Comparison of ENCODE assay signal across 12 mouse cellular contexts in genomic region chr5:134746201-134746600, GRCm38 (mm10). TPM values are rescaled to one million over a fixed set of nuclear protein-coding genes. Genes with fewer than 3 reads are reported as not detected.
DNase-seq lines count a peak whose midpoint lies in the region; ATAC-seq and TF ChIP-seq lines count a peak whose summit lies in the region.
"Had no signal": no experiment of that assay in that cellular context is flagged by ENCODE, and none has a peak within 500 bp of the region (broad histone marks: within the 10 kb centered on the region; RNA-seq: fewer than 3 reads in every experiment).

No protein-coding gene starts in this region.

- no peak for TF ChIP-seq POLR2A in heart, adult 2 months (IDR thresholded peaks at IDR 0.05; ENCODE audit: insufficient read depth, low read depth, low read length)

- peak overlapping the region; percentile 51 for H3K27ac ChIP-seq in heart, adult 2 months
- no peak overlapping the region for H3K27ac ChIP-seq in kidney, embryonic 16.5 days (ENCODE audit: low read length)
- H3K27ac ChIP-seq in embryonic facial prominence, embryonic 12.5 days: no peak overlapping the region
- no peak overlapping the region for H3K27ac ChIP-seq in limb, embryonic 12.5 days
- no peak overlapping the region for H3K27ac ChIP-seq in layer of hippocampus, adult 2 months
- H3K27ac ChIP-seq: liver, embryonic 15.5 days had no signal

- H3K36me3 ChIP-seq in heart, adult 2 months (ENCODE audit: control insufficient read depth, insufficient read depth, low read length): no peaks in the 10 kb centered on the region
- no peaks in the 10 kb centered on the region for H3K36me3 ChIP-seq in kidney, embryonic 16.5 days (ENCODE audit: insufficient read depth, low read length)
- no peaks in the 10 kb centered on the region for H3K36me3 ChIP-seq in embryonic facial prominence, embryonic 12.5 days
- no peaks in the 10 kb centered on the region for H3K36me3 ChIP-seq in limb, embryonic 12.5 days
- H3K36me3 ChIP-seq: liver, embryonic 15.5 days had no signal

- H3K27me3 ChIP-seq in heart, adult 2 months (ENCODE audit: control insufficient read depth, insufficient read depth, low read length): no peaks in the 10 kb centered on the region
- peaks cover 4% of the 10 kb centered on the region; the same call in 1 of the 2 replicates for H3K27me3 ChIP-seq in kidney, embryonic 16.5 days (ENCODE audit: insufficient read depth, low read length)
- 0 out of 2 replicates have a peak, but pooled peaks cover 7% of the 10 kb centered on the region for H3K27me3 ChIP-seq in embryonic facial prominence, embryonic 12.5 days
- peaks cover 26% of the 10 kb centered on the region; the same call in 1 of the 2 replicates for H3K27me3 ChIP-seq in limb, embryonic 12.5 days

- no peak for TF ChIP-seq EP300 in heart, adult 2 months (IDR thresholded peaks at IDR 0.05; ENCODE audit: insufficient read depth, low read depth, low read length)

- TF ChIP-seq CTCF in heart, adult 2 months (IDR thresholded peaks at IDR 0.05): no peak
- TF ChIP-seq CTCF in layer of hippocampus, adult 2 months (conservative IDR thresholded peaks at IDR 0.05): no peak

- peak overlapping the region; percentile 42 for H3K4me3 ChIP-seq in heart, adult 2 months
- H3K4me3 ChIP-seq in kidney, embryonic 16.5 days (ENCODE audit: low read length): peak overlapping the region; percentile 53
- H3K4me3 ChIP-seq in embryonic facial prominence, embryonic 12.5 days: peak overlapping the region; percentile 40; the same call in 1 of the 2 replicates
- peak overlapping the region; percentile 44; the same call in 1 of the 2 replicates for H3K4me3 ChIP-seq in limb, embryonic 12.5 days (replicated peaks)
- no peak overlapping the region for H3K4me3 ChIP-seq in layer of hippocampus, adult 2 months

- no peaks in the 10 kb centered on the region for H3K9me3 ChIP-seq in kidney, embryonic 16.5 days (ENCODE audit: low read length)
- no peaks in the 10 kb centered on the region for H3K9me3 ChIP-seq in embryonic facial prominence, embryonic 12.5 days
- H3K9me3 ChIP-seq in limb, embryonic 12.5 days: no peaks in the 10 kb centered on the region
- H3K9me3 ChIP-seq: liver, embryonic 15.5 days had no signal

- no peaks in the 10 kb centered on the region for H3K79me2 ChIP-seq in heart, adult 2 months (replicated peaks; ENCODE audit: control insufficient read depth, insufficient read depth, low read length)

- no peak for ATAC-seq in kidney, embryonic 16.5 days (ENCODE audit: low FRiP score, low TSS enrichment)
- ATAC-seq in embryonic facial prominence, embryonic 12.5 days (ENCODE audit: insufficient number of reproducible peaks, insufficient read depth, low FRiP score, low TSS enrichment): no peak
- ATAC-seq in limb, embryonic 12.5 days (ENCODE audit: insufficient number of reproducible peaks, insufficient read depth, low FRiP score, low TSS enrichment, low read depth): no peak

- intact Hi-C loops in heart, adult 2 months (cut with DNase I): no loop called here
- intact Hi-C loops in heart, postnatal 36 days (cut with DNase I): loop anchor here (5.0 kb wide), 1 partner anchor 221 kb away; no protein-coding TSS in a partner anchor

- peak overlapping the region; percentile 81 for H3K9ac ChIP-seq in heart, adult 2 months (ENCODE audit: low read depth, low read length)
- H3K9ac ChIP-seq in kidney, embryonic 16.5 days (replicated peaks; ENCODE audit: low read length): no peak overlapping the region
- H3K9ac ChIP-seq in embryonic facial prominence, embryonic 12.5 days: no peak overlapping the region
- H3K9ac ChIP-seq in limb, embryonic 12.5 days (replicated peaks): no peak overlapping the region
- H3K9ac ChIP-seq: liver, embryonic 15.5 days had no signal

- WGBS in heart, adult 2 months: 71% methylated on average over 10 of the region's 10 CpGs
- 68% methylated on average over 10 of the region's 10 CpGs for WGBS in kidney, embryonic 16.5 days
- 76% methylated on average over 10 of the region's 10 CpGs for WGBS in embryonic facial prominence, embryonic 12.5 days
- WGBS in limb, embryonic 12.5 days: 64% methylated on average over 10 of the region's 10 CpGs

- no peak for DNase-seq in heart, adult 2 months
- no peak for DNase-seq in heart, postnatal 36 days
- no peak for DNase-seq in kidney, adult 11 months
- no peak for DNase-seq in natural killer cell, adult 2 months (ENCODE audit: low spot score in 2 of 2)
- no peak for DNase-seq in layer of hippocampus, adult 2 months (ENCODE audit: low spot score in 2 of 2)
- DNase-seq: adrenal gland, adult 2 months; layer of hippocampus, postnatal 36 days had no signal

- peaks cover 9% of the 10 kb centered on the region for H3K4me1 ChIP-seq in heart, adult 2 months (ENCODE audit: control insufficient read depth, insufficient read depth, low read length)
- peaks cover 26% of the 10 kb centered on the region; the same call in 1 of the 2 replicates for H3K4me1 ChIP-seq in kidney, embryonic 16.5 days (ENCODE audit: insufficient read depth, low read length)
- H3K4me1 ChIP-seq in embryonic facial prominence, embryonic 12.5 days: peaks cover 38% of the 10 kb centered on the region
- peaks cover 39% of the 10 kb centered on the region for H3K4me1 ChIP-seq in limb, embryonic 12.5 days (replicated peaks)

- H3K4me2 ChIP-seq in kidney, embryonic 16.5 days (replicated peaks; ENCODE audit: low read depth, low read length): peak overlapping the region; percentile 88
- H3K4me2 ChIP-seq in embryonic facial prominence, embryonic 12.5 days (replicated peaks): peak overlapping the region; percentile 78
- H3K4me2 ChIP-seq in limb, embryonic 12.5 days: peak overlapping the region; percentile 77

RNA-seq across cellular contexts. Expression of gene Eln, which starts 0.9 kb away (rescaled TPM):
- 10 to 100 TPM; 33.5 to 49.9 TPM for total RNA-seq in heart, adult 2 months (2021)
- 124 and 131 TPM in 2 replicates for polyA plus RNA-seq in heart, adult 2 months (2012; rRNA removed)
- 100 to 1,000 TPM in 1 of 2 experiments, 10 to 100 TPM in 1; 67.1 to 103 TPM for total RNA-seq in heart, postnatal 36 days (2021)
- polyA plus RNA-seq in kidney, embryonic 16.5 days (2015; fragmentation: Nextera tagmentation; extraction: Ambion mirVana): 35.9 and 46.1 TPM in 2 replicates
- polyA plus RNA-seq in embryonic facial prominence, embryonic 12.5 days (2016; fragmentation: Nextera tagmentation; extraction: Ambion mirVana): 32.7 and 35.4 TPM in 2 replicates
- 12.4 and 12.9 TPM in 2 replicates for polyA plus RNA-seq in limb, embryonic 12.5 days (2016; fragmentation: Nextera tagmentation; extraction: Ambion mirVana)
- 10 to 100 TPM in 1 of 2 experiments, 1 to 10 TPM in 1; 9.0 to 12.0 TPM for total RNA-seq in layer of hippocampus, adult 2 months (2021)
- polyA plus RNA-seq: C2C12 had no signal

RNA-seq across cellular contexts. Expression of gene Limk1, which starts 57.8 kb away (rescaled TPM):
- total RNA-seq in heart, adult 2 months (2021): 1 to 10 TPM; 4.0 to 5.0 TPM
- polyA plus RNA-seq in heart, adult 2 months (2012; rRNA removed): 7.3 and 8.1 TPM in 2 replicates
- total RNA-seq in heart, postnatal 36 days (2021): 1 to 10 TPM; 4.5 to 4.9 TPM
- 4.9 and 5.2 TPM in 2 replicates for polyA plus RNA-seq in kidney, embryonic 16.5 days (2015; fragmentation: Nextera tagmentation; extraction: Ambion mirVana)
- 12.3 and 13.8 TPM in 2 replicates for polyA plus RNA-seq in embryonic facial prominence, embryonic 12.5 days (2016; fragmentation: Nextera tagmentation; extraction: Ambion mirVana)
- 10.0 and 10.6 TPM in 2 replicates for polyA plus RNA-seq in limb, embryonic 12.5 days (2016; fragmentation: Nextera tagmentation; extraction: Ambion mirVana)
- total RNA-seq in layer of hippocampus, adult 2 months (2021): 10 to 100 TPM; 39.9 to 40.5 TPM
